Mouse (Mus musculus) CD4-positive naive resting alpha-beta T cell, adult 76 days (primary cell): ENCODE results near the gene Slc25a53. TPM values are rescaled to one million over a fixed set of nuclear protein-coding genes. Genes with fewer than 3 reads are reported as not detected.

ENCODE experiments used
- total RNA-seq: library from RNA; stranded (reverse); gene quantifications from one replicate; pipeline ENCODE4 v1.2.4, GENCODE M21; 2023

Gene Slc25a53
- 18.2 TPM for total RNA-seq

GRCm38 (mm10) chrX:137038000-137038483, at the start of gene Slc25a53:
Slc25a53 (minus strand) TSS chrX:137038302.

GRCm38 (mm10) chrX:137049425-137050225, 11.5 kb upstream of the Slc25a53 start, which contains the start of gene Fam199x:
Fam199x (plus strand) TSS chrX:137049594.

GRCm38 (mm10) chrX:136992978-136993547, 45.0 kb downstream of the Slc25a53 start, which contains the start of gene Zcchc18:
Zcchc18 (plus strand) TSS chrX:136993155.

GRCm38 (mm10) chrX:136976424-136977084, 61.5 kb downstream of the Slc25a53 start, which contains the start of the genes Tmsb15l and Tmsb15b1:
Tmsb15l (minus strand) TSS chrX:136976869.
Tmsb15b1 (minus strand) TSS chrX:136976874.

GRCm38 (mm10) chrX:136975397-136975796, 62.7 kb downstream of the Slc25a53 start, which contains the start of gene Tmsb15b2:
Tmsb15b2 (minus strand) TSS chrX:136975497.

Other genes with a start within 250 kb of the Slc25a53 start
- 3.0 TPM for gene Plp1, start 215.6 kb downstream of the Slc25a53 start, total RNA-seq
- gene Rab9b, start 169.5 kb downstream of the Slc25a53 start, total RNA-seq: not detected
- gene H2bfm, start 111.0 kb downstream of the Slc25a53 start, total RNA-seq: not detected
- 4.1 TPM for gene Tmsb15b2, start 62.8 kb downstream of the Slc25a53 start, total RNA-seq
- 3.0 TPM for gene Tmsb15l, start 61.4 kb downstream of the Slc25a53 start, total RNA-seq
- 10.8 TPM for gene Tmsb15b1, start 61.4 kb downstream of the Slc25a53 start, total RNA-seq
- gene Zcchc18, start 45.1 kb downstream of the Slc25a53 start, total RNA-seq: 2.7 TPM
- gene Fam199x, start 11.3 kb upstream of the Slc25a53 start, total RNA-seq: 7.1 TPM
- gene Esx1, start 83.8 kb upstream of the Slc25a53 start, total RNA-seq: not detected